ENCODE assay signal across 8 mouse cellular contexts in the genomic region with DNA sequence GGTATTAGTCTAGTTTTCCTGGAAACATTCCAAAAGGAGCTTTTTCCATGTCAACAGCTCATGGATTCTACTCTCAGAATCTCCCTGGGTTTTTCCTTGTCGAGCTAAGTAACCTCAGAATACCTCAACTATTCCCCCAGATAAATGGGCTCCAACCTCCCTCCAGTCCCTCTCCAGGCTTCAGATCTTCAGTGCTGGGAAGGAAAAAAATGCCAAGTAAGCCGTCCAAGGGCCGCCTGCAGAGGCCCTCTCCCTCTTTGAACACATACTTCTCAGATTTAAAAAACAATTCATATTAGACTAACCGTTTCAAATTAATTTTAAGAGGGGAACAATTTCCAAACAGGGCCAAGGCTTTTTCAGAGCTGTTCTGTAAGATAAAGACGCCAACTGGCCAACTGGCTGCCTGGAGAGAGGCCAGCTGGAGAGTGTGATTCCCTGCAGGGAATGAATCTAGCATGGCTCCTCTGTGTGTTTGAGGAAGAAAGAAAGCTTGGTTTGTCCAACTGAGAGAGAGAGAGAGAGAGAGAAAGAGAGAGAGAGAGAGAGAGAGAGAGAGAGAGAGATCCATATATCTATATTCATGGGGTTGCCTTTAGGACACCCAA.
A peak's percentile ranks its signal among the peaks of the same experiment; 100 is the strongest.
DNase-seq lines count a peak whose midpoint lies in the region; ATAC-seq lines count a peak whose summit lies in the region.
"Had no signal": no experiment of that assay in that cellular context is flagged by ENCODE, and none has a peak within 500 bp of the region (broad histone marks: within the 10 kb centered on the region; RNA-seq: fewer than 3 reads in every experiment).

No protein-coding gene starts in this region.

- peak; percentile 31 for DNase-seq in layer of hippocampus, adult 11-12 months (ENCODE audit: low spot score)
- DNase-seq in layer of hippocampus, adult 9-10 months (ENCODE audit: low spot score): no peak
- DNase-seq in cerebellum, postnatal 14 days: peak; percentile 72 to 79
- peak; percentile 10 for DNase-seq in lung, postnatal 36 days
- no peak for DNase-seq in embryo, embryonic 11 days
- no peak for DNase-seq in kidney, adult 8-10 months

- peak; percentile 87 for ATAC-seq in cerebellum, adult (ENCODE audit: insufficient number of reproducible peaks, low FRiP score, low TSS enrichment)
- ATAC-seq: inflammation-experienced regulatory T-cells, adult 6 months had no signal

Comparison
In these comparisons a context has a peak if more than half of its experiments do, and no peak if none do; other contexts are left out.
1. DNase-seq: peak in layer of hippocampus, adult 11-12 months (single experiment), cerebellum, postnatal 14 days (2 of 2) and lung, postnatal 36 days (single experiment); none in layer of hippocampus, adult 9-10 months (single experiment), embryo, embryonic 11 days (single experiment) and kidney, adult 8-10 months (0 of 2).